Mouse (Mus musculus) forebrain, postnatal 0 days (tissue): ENCODE results near the gene Ctnnd2. TPM values are rescaled to one million over a fixed set of nuclear protein-coding genes. Genes with fewer than 3 reads are reported as not detected.

Source experiments
- ATAC-seq: fragments of 200-750 bp; cut with Nextera tagmentation; 2 replicates; pipeline ENCODE4 v1.8.0; 2017; ENCODE audit warnings: mild to moderate bottlenecking, moderate library complexity
- DNase-seq: peaks from one replicate; pipeline ENCODE4 v3.0.0-alpha.2; 2015
- H3K27ac ChIP-seq: fragments of 300-500 bp; sonication (generic); 2 replicates; pipeline ENCODE4 v1.5.1; 2014; ENCODE audit warnings: low read depth, mild to moderate bottlenecking, antibody characterized with exemption, low read length, moderate library complexity, mixed read lengths
- H3K27me3 ChIP-seq: fragments of 300-500 bp; sonication (generic); 2 replicates; pipeline ENCODE4 v1.6.1; 2014; ENCODE audit warnings: mild to moderate bottlenecking, low read length, mixed read lengths; ENCODE audit not compliant: insufficient read depth
- H3K36me3 ChIP-seq: fragments of 300-500 bp; sonication (generic); 2 replicates; pipeline ENCODE4 v1.6.1; 2014; ENCODE audit warnings: mild to moderate bottlenecking, moderate library complexity; ENCODE audit not compliant: insufficient read depth
- H3K4me1 ChIP-seq: fragments of 300-500 bp; sonication (generic); 2 replicates; pipeline ENCODE4 v1.6.1; 2014; ENCODE audit warnings: antibody characterized with exemption; ENCODE audit not compliant: insufficient read depth
- H3K4me2 ChIP-seq: fragments of 300-500 bp; sonication (generic); 2 replicates; pipeline ENCODE4 v1.6.1; 2014; ENCODE audit warnings: low read depth, mild to moderate bottlenecking, moderate library complexity
- H3K4me3 ChIP-seq: fragments of 300-500 bp; sonication (generic); 2 replicates; pipeline ENCODE4 v1.5.1; 2014; ENCODE audit warnings: low read depth, low read length, mixed read lengths
- H3K9ac ChIP-seq: fragments of 300-500 bp; sonication (generic); 2 replicates; pipeline ENCODE4 v1.6.1; 2014; ENCODE audit warnings: mild to moderate bottlenecking
- H3K9me3 ChIP-seq: fragments of 300-500 bp; sonication (generic); 2 replicates; pipeline ENCODE4 v1.6.1; 2016; ENCODE audit warnings: low read length
- CTCF ChIP-seq: sonication (generic); IDR thresholded peaks from 2 replicates; pipeline ENCODE4 v1.5.1; 2016; ENCODE audit warnings: antibody characterized with exemption, control low read depth, low read depth
- WGBS: fragments of 180-500 bp; shearing (Covaris S2); extraction: QIAGEN DNeasy Blood & Tissue Kit; methylation state at CpG from one replicate; pipeline ENCODE4 v1.1.7; 2014; 5-methylcytosine and 5-hydroxymethylcytosine counted together
- polyA plus RNA-seq: library from polyadenylated mRNA; unstranded; fragments of >200 nt; fragmentation: Nextera tagmentation; extraction: Ambion mirVana; gene quantifications from 2 replicates; pipeline ENCODE4 v1.2.1, GENCODE M21; 2015
- total RNA-seq: library from RNA; depleted of rRNA; stranded (reverse); fragments of >200 nt; gene quantifications from 2 replicates; pipeline ENCODE4 v1.2.3, GENCODE M21; 2014

Ctnnd2 gene
- total and polyA plus RNA-seq, 2 experiments from 2014 or later: 73.6 to 130 TPM

DNA sequence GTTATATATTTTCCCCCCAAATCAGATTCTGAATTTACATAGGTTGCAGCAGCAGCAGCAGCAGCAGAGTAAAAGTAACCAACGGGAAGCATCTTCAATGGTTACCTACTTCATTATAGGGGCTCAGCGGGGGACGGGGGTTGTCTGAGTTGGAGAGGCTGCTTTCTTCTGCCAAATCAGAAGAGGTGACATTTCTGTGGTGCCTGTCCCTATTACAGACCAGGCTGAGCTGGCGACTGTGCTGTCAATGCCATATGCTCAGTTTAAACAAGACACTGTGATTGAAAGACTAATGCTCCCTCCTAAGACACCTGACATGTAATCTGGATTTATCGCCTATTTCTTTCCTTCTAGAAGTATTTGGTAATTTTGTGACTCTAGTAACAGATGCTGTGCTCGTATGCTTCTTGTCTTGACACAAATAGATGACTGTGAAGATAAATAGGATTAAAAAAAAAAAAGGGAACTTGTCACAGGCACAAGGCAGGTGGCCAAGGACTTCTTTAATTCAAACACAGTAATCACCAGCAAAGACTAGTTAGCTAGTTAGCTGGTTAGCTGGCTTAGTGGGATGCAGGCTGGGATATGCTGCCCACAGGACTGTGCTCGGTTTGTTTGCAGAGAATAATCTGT, 475.4 kb downstream of the Ctnnd2 start:
- Histone ChIP-seq H3K9me3 (no peaks in the 10 kb centered on the region), H3K27me3 (no peaks in the 10 kb centered on the region), H3K27ac (no peak overlapping the region), H3K4me1 (0 out of 2 replicates have a peak, but pooled peaks cover 3% of the 10 kb centered on the region), H3K4me3 (peak overlapping the region; percentile 54), H3K36me3 (no peaks in the 10 kb centered on the region), H3K9ac (no peak overlapping the region), H3K4me2 (peak overlapping the region; percentile 97)
- 26% methylated on average over 7 of the region's 7 CpGs for WGBS
- ATAC-seq (peak; percentile 23; the same call in 1 of the 2 replicates), DNase-seq (peak; percentile 53)
- TF ChIP-seq CTCF: no peak

DNA sequence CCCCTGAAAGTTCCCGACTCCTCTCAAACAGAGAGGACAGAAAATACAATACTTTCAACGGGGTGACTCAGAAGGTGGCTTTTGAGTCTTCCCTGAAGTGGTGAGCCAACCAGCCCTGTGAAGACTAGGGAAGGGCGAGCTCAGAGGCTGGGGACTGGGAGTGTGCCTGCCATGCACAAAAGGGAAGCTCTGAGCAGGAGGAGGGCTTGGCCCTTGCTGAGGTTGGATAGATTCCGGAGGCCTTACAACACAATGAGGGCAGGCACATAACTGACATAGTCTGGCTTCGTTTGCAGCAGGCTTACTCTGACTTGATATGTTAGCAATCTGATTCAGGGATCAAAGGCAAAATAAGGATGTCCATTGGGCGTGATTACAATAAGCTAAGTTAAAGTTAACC, 477.6 kb downstream of the Ctnnd2 start:
- H3K27me3 ChIP-seq: no peaks in the 10 kb centered on the region
- DNase-seq (no peak), ATAC-seq (no peak)
- no peaks in the 10 kb centered on the region for H3K36me3 ChIP-seq
- 0 out of 2 replicates have a peak, but pooled peaks cover 3% of the 10 kb centered on the region for H3K4me1 ChIP-seq
- H3K27ac ChIP-seq: no peak overlapping the region
- 35% methylated on average over 6 of the region's 6 CpGs for WGBS
- no peak for TF ChIP-seq CTCF
- H3K4me2 ChIP-seq: no peak overlapping the region
- no peak overlapping the region for H3K4me3 ChIP-seq
- no peak overlapping the region for H3K9ac ChIP-seq
- no peaks in the 10 kb centered on the region for H3K9me3 ChIP-seq

DNA sequence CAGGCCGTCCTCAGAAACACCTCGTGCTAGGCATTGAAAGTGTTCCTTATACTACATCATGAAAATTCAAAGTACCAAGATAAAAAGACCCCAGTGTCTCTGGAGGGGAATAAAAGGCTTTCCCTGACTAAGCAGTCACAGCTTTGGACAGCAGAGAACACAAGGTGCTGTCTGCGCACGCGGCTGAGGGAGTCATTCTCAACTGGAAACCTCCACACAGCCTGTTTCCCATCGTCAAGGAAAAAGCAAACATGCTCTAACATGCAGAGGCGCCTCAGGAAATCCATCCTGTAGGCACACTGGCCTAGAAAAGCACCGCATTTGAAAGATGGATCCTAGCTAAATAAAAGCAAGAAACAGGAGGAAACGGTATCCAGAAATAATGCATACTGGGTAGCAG, 483.0 kb downstream of the Ctnnd2 start:
- no peak overlapping the region for H3K4me2 ChIP-seq
- WGBS: 52% methylated on average over 9 of the region's 9 CpGs
- H3K9ac ChIP-seq: no peak overlapping the region
- no peak overlapping the region for H3K4me3 ChIP-seq
- no peaks in the 10 kb centered on the region for H3K36me3 ChIP-seq
- no peaks in the 10 kb centered on the region for H3K4me1 ChIP-seq
- H3K27me3 ChIP-seq: no peaks in the 10 kb centered on the region
- ATAC-seq (no peak; the same call in 1 of the 2 replicates), DNase-seq (no peak)
- no peak for TF ChIP-seq CTCF
- H3K27ac ChIP-seq: 0 out of 2 replicates have a peak overlapping the region, but pooled peaks have one; percentile 2
- H3K9me3 ChIP-seq: no peaks in the 10 kb centered on the region

DNA sequence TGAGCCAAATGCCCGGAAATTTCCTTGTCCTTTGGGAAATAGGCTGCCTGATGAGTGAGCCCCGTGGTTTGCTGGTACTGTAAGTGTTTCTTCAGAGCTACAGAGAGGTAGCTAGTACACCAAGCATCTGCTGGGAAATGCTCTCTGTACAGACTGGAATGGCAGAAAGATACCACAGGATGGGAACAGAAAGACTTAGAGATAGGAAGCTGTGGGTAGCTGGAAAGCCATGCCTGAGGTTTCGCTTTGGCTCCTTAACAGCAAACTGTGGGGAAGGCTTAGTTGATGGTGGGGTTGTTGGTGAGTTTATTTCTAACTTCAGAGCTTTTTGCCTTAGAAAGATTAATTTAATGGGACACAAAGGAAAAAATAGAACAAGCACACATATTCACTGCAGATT, 485.2 kb downstream of the Ctnnd2 start:
- Histone ChIP-seq H3K4me3 (no peak overlapping the region), H3K36me3 (no peaks in the 10 kb centered on the region), H3K4me2 (no peak overlapping the region), H3K9me3 (no peaks in the 10 kb centered on the region), H3K9ac (no peak overlapping the region), H3K4me1 (no peaks in the 10 kb centered on the region), H3K27ac (no peak overlapping the region), H3K27me3 (no peaks in the 10 kb centered on the region)
- DNase-seq (no peak), ATAC-seq (no peak)
- no peak for TF ChIP-seq CTCF
- 82% methylated on average over 3 of the region's 3 CpGs for WGBS

DNA sequence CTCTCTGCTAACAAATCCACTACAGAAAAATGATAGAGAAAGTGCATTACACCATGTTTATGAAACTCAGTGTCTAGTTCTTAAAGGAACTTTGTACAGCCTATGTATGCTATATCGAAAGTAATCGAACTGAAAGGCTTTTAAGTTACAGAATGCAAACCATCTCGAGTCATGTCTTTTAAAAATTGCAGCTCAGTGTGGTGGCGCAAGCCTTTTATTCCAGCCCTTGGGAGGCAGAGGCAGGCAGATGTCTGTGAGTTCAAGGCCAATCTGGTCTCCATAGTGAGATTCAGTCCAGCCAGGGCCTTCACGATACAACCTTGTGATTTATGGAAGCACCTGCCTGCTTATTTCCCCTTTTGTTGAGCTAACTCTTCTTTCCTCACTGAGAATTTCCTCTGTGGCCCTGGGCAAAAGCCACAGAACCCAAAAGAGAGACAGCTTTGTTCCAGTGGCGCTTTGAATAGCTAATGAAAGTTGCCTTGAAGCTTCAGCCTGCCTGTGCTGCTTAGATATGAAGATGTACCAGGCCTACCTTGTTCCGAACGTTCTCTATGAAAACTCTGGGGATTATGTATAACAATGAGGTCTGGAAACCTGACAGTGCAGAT, 488.3 kb downstream of the Ctnnd2 start:
- H3K4me2 ChIP-seq: no peak overlapping the region
- ATAC-seq (no peak), DNase-seq (no peak)
- no peaks in the 10 kb centered on the region for H3K4me1 ChIP-seq
- H3K27me3 ChIP-seq: no peaks in the 10 kb centered on the region
- H3K27ac ChIP-seq: no peak overlapping the region
- H3K9ac ChIP-seq: no peak overlapping the region
- no peak for TF ChIP-seq CTCF
- WGBS: 87% methylated on average over 8 of the region's 8 CpGs
- no peak overlapping the region for H3K4me3 ChIP-seq
- no peaks in the 10 kb centered on the region for H3K36me3 ChIP-seq
- no peaks in the 10 kb centered on the region for H3K9me3 ChIP-seq

DNA sequence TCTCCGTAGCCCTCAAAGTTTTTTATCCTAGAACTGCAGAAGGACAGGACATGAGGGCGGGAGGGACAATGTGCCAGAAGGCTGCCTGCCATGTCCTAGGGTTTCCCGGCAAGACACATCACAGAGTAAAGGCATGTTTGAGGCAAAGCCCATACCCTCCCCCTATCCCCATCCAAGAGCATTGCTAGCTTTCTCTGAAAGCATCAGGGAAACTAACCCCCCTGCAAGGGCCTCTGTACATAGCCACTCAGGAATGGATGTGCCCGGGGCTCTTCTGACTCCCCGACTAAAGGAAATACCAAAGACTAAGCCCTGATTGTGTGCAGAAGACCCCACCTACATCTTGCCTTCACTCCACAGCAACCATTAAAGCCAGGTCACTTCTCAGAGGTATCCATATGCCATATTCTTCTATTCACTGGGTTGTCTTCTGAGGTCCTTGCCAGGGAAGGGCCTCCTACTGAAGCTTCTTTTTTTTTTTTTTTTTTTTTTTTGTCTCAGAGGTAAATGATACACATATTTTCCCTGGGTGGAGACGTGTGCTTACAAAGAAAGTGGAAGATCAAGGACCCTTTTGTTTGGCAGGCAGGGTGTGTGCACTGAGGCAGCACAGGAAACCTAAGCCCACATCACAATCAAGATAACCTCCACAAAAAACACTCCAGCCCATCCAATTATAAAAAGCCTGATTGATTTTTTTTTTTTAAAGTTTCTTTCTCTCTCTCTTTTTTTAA, 489.5 kb downstream of the Ctnnd2 start:
- Histone ChIP-seq H3K4me3 (no peak overlapping the region), H3K4me2 (no peak overlapping the region), H3K27ac (no peak overlapping the region), H3K4me1 (no peaks in the 10 kb centered on the region), H3K9me3 (no peaks in the 10 kb centered on the region), H3K27me3 (no peaks in the 10 kb centered on the region), H3K36me3 (no peaks in the 10 kb centered on the region), H3K9ac (no peak overlapping the region)
- 33% methylated on average over 6 of the region's 6 CpGs for WGBS
- DNase-seq (no peak), ATAC-seq (no peak; the same call in 1 of the 2 replicates)
- TF ChIP-seq CTCF: no peak
